Mouse (Mus musculus): Measurements from ENCODE around the gene Gm10959.
"Not testable (repeated sequence)": the region's sequence is repeated elsewhere in the genome, so short reads cannot be mapped to it uniquely, and the experiment has no call there.

Gm10959 gene

DNA sequence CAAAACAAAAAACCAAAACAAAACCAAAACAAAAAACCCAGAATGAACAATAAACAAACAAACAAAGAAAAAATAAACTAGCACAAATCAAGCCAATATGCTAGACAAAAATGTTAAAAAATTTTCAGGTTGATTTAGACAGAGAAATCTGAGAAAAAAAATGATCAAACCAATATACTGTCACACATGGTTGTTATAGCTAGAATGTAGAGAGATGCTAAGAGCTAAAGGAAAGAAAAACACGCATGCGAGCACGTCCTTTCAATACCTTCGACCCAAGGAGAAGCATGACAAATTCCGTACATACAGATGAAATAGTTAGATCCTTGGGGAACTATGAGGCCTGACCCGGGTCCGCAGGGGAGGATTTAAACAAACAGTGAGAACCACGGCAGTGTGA lies at the start of gene Gm10959:
Gm10959 (minus strand) TSS at position 101 of the 400 bp plus-strand sequence.
- Histone ChIP-seq H3K4me3 (replicated peaks; ENCODE audit: low read length) (no peak within 1 kb of the TSS), H3K27me3 (ENCODE audit: insufficient read depth, low read length) (no peaks in the 10 kb centered on the region), H3K4me1 (replicated peaks; ENCODE audit: low read depth, low read length) (peaks cover 34% of the 10 kb centered on the region), H3K36me3 (ENCODE audit: insufficient read depth, low read length) (no peaks in the 10 kb centered on the region), H3K9me3 (ENCODE audit: low read length) (no peaks in the 10 kb centered on the region)
- TF ChIP-seq CTCF (conservative IDR thresholded peaks at IDR 0.05; ENCODE audit: low read length), result no peak
- TF ChIP-seq POU5F1 (IDR thresholded peaks at IDR 0.05; ENCODE audit: borderline replicate concordance, low read length), result no peak
- TF ChIP-seq NANOG (IDR thresholded peaks at IDR 0.05; ENCODE audit: borderline replicate concordance, low read length), result no peak

DNA sequence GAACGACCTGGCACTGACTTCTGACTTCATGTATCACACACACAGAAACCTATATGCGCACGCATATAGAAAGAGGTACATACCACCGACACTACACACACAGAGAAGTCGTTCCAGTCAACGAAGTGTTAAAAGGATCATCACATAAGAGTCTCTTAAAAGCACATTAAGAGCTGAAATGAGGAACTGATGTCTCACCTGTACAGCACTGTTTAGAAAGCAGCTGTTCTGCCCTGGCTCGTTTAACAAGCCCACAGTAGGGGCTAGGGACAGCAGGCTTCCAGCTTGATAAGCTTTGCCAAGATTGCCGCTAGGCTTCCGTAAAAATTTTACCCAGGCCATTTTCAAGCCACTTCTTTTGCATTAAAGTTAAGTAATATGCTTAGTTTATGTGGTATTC lies 49.2 kb upstream of the Gm10959 start:
- no peaks in the 10 kb centered on the region for H3K9me3 ChIP-seq (ENCODE audit: low read length)
- H3K4me3 ChIP-seq (replicated peaks; ENCODE audit: low read length), result no peak overlapping the region
- H3K27me3 ChIP-seq (ENCODE audit: insufficient read depth, low read length), result no peaks in the 10 kb centered on the region
- H3K36me3 ChIP-seq (ENCODE audit: insufficient read depth, low read length), result peaks cover 26% of the 10 kb centered on the region
- no peaks in the 10 kb centered on the region for H3K4me1 ChIP-seq (replicated peaks; ENCODE audit: low read depth, low read length)
- TF ChIP-seq CTCF (conservative IDR thresholded peaks at IDR 0.05; ENCODE audit: low read length), result no peak
- no peak for TF ChIP-seq NANOG (IDR thresholded peaks at IDR 0.05; ENCODE audit: borderline replicate concordance, low read length)
- no peak for TF ChIP-seq POU5F1 (IDR thresholded peaks at IDR 0.05; ENCODE audit: borderline replicate concordance, low read length)

DNA sequence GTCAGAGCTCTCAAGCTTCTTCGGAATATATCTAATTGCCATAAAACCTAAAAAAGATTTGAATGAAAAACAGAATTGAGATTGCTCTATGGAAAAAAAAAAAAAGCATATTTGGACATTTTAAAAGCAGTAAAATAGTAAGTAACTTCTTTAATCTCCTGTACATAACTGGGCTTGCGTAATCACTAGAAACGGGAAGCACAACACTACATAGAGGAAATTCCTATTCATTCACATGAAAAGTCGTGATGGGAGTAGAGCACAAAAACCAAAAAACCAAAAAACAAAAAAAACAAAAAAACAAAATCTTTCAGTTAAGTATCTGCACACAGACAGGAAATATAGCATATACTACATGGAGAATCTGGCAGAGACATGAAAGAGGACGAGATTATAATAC lies 45.1 kb upstream of the Gm10959 start:
- Histone ChIP-seq H3K9me3 (ENCODE audit: low read length) (no peaks in the 10 kb centered on the region), H3K36me3 (ENCODE audit: insufficient read depth, low read length) (peaks cover 59% of the 10 kb centered on the region), H3K4me3 (replicated peaks; ENCODE audit: low read length) (no peak overlapping the region), H3K4me1 (replicated peaks; ENCODE audit: low read depth, low read length) (no peaks in the 10 kb centered on the region), H3K27me3 (ENCODE audit: insufficient read depth, low read length) (no peaks in the 10 kb centered on the region)
- TF ChIP-seq POU5F1 (IDR thresholded peaks at IDR 0.05; ENCODE audit: borderline replicate concordance, low read length), result no peak
- no peak for TF ChIP-seq NANOG (IDR thresholded peaks at IDR 0.05; ENCODE audit: borderline replicate concordance, low read length)

DNA sequence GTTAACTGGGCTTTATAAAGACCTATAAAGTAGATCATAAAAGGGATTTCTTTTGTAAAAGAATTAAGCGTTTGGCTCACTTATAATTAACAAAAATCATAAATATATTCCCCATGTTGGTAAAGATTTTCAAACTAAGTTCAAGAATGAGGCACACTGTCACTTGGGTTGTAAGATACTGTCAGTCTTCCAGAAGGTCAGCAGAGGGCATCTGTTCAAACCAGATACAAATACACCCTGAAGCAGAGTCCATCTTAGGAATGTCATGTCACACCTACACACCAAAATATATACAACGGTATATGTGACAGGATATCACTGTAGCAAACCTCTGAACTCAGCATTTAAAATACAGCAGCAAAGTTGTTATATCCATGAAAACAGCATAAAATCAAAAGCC lies 31.0 kb upstream of the Gm10959 start:
- no peak overlapping the region for H3K4me3 ChIP-seq (replicated peaks; ENCODE audit: low read length)
- no peak for TF ChIP-seq NANOG (IDR thresholded peaks at IDR 0.05; ENCODE audit: borderline replicate concordance, low read length)
- TF ChIP-seq CTCF (conservative IDR thresholded peaks at IDR 0.05; ENCODE audit: low read length), result no peak
- H3K9me3 ChIP-seq (ENCODE audit: low read length), result no peaks in the 10 kb centered on the region
- H3K36me3 ChIP-seq (ENCODE audit: insufficient read depth, low read length), result peaks cover 53% of the 10 kb centered on the region
- H3K27me3 ChIP-seq (ENCODE audit: insufficient read depth, low read length), result no peaks in the 10 kb centered on the region
- H3K4me1 ChIP-seq (replicated peaks; ENCODE audit: low read depth, low read length), result no peaks in the 10 kb centered on the region

DNA sequence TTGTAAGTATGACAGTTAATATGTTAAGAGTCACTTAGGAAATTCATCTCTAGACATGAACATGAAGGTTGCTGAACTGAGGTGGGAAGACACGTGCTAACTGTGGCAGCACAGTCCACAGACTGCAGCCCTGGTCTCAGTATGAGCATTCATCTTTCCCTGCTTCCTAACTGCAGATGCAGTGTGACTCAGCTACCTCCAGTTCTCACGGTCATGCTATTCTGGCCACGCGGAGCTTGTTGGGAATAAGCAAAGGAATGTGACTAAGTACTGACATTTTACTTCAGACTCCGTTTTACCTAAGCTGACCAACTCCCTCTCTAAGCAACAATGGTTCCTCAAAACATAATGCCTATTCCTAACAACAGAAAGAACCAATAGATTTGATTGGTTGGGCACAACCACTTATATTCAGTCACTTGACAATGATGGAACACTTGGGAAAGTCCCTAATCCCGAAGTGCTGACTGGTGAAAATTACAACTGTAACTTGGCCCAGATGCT lies 24.3 kb upstream of the Gm10959 start:
- Histone ChIP-seq H3K36me3 (ENCODE audit: insufficient read depth, low read length) (peaks cover 22% of the 10 kb centered on the region), H3K4me1 (replicated peaks; ENCODE audit: low read depth, low read length) (peaks cover 17% of the 10 kb centered on the region), H3K9me3 (ENCODE audit: low read length) (no peaks in the 10 kb centered on the region), H3K4me3 (replicated peaks; ENCODE audit: low read length) (no peak overlapping the region), H3K27me3 (ENCODE audit: insufficient read depth, low read length) (no peaks in the 10 kb centered on the region)
- TF ChIP-seq CTCF (conservative IDR thresholded peaks at IDR 0.05; ENCODE audit: low read length) (no peak), POU5F1 (IDR thresholded peaks at IDR 0.05; ENCODE audit: borderline replicate concordance, low read length) (no peak), NANOG (IDR thresholded peaks at IDR 0.05; ENCODE audit: borderline replicate concordance, low read length) (no peak)

DNA sequence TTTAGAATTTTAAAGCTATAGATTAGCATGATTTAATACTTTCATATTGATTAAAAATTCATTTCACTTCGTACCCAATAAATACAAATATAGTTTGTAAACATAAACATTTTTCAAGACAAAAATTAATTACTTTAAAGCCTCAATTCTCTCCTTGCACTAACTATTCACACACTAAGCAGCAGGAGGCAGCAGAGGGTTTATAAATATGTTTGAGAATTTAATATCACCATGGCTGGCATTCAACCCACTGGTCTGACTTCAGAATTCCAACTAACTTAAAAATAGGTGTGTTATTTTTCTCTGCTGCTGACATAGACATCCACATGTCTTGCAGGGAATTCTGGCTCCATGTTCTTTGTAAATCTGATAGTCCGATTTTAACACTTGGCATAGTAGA lies 20.1 kb upstream of the Gm10959 start:
- H3K36me3 ChIP-seq (ENCODE audit: insufficient read depth, low read length), result peaks cover 18% of the 10 kb centered on the region
- no peak for TF ChIP-seq NANOG (IDR thresholded peaks at IDR 0.05; ENCODE audit: borderline replicate concordance, low read length)
- no peak for TF ChIP-seq POU5F1 (IDR thresholded peaks at IDR 0.05; ENCODE audit: borderline replicate concordance, low read length)
- peak; percentile 34 for TF ChIP-seq CTCF (conservative IDR thresholded peaks at IDR 0.05; ENCODE audit: low read length)

DNA sequence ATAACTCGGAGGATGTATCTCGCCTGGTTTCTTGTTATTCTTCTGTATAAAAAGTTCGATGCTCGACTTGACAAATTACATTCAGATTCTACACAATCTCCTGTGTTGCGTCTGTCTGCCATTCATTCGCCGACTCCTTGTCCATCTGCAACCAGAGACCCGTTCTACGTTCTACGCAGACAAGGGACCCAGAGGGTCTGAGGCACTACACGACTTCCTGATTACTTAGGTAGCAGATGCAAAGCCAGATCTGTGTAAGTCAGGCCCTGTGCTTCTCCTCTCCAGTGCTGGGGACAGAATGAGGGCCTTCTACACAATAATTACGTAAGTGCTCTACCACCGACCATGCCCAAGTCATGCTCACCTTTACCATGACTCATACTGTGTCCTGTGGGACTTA lies 18.0 kb upstream of the Gm10959 start:
- 0 out of 2 replicates have a peak overlapping the region, but pooled peaks have one; percentile 14 for H3K4me3 ChIP-seq (replicated peaks; ENCODE audit: low read length)
- H3K4me1 ChIP-seq (replicated peaks; ENCODE audit: low read depth, low read length), result peaks cover 60% of the 10 kb centered on the region
- not testable (repeated sequence) for H3K9me3 ChIP-seq (ENCODE audit: low read length); H3K27me3 ChIP-seq (ENCODE audit: insufficient read depth, low read length)
- H3K36me3 ChIP-seq (ENCODE audit: insufficient read depth, low read length), result peaks cover 17% of the 10 kb centered on the region

More for the DNA sequence above, 20.1 kb upstream of the Gm10959 start:
- no peaks in the 10 kb centered on the region for H3K9me3 ChIP-seq (ENCODE audit: low read length)
- peaks cover 53% of the 10 kb centered on the region for H3K4me1 ChIP-seq (replicated peaks; ENCODE audit: low read depth, low read length)
- no peaks in the 10 kb centered on the region for H3K27me3 ChIP-seq (ENCODE audit: insufficient read depth, low read length)
- H3K4me3 ChIP-seq (replicated peaks; ENCODE audit: low read length), result no peak overlapping the region

DNA sequence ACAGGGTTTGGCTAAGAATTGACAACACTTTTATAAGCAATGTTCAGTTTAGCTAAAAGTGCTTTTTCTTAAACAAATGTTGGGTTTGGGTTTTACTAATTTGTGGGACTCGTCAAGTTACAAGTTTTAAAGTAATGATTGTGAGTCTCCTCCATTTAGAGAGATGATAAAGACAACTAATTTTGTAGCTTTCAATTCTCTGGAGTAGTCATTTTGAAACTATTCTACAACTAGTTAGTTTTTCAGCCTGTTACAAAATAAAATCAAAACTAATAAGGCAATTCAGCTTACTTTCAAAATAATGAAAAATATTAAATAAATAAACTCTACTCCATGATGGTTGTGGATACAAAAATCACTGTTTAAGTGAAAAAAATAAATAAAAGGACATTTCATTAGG lies 13.3 kb upstream of the Gm10959 start:
- H3K4me1 ChIP-seq (replicated peaks; ENCODE audit: low read depth, low read length), result peaks cover 42% of the 10 kb centered on the region
- TF ChIP-seq POU5F1 (IDR thresholded peaks at IDR 0.05; ENCODE audit: borderline replicate concordance, low read length), result no peak
- no peak for TF ChIP-seq NANOG (IDR thresholded peaks at IDR 0.05; ENCODE audit: borderline replicate concordance, low read length)
- TF ChIP-seq CTCF (conservative IDR thresholded peaks at IDR 0.05; ENCODE audit: low read length), result no peak
- H3K36me3 ChIP-seq (ENCODE audit: insufficient read depth, low read length), result peaks cover 30% of the 10 kb centered on the region
- H3K4me3 ChIP-seq (replicated peaks; ENCODE audit: low read length), result no peak overlapping the region
- H3K27me3 ChIP-seq (ENCODE audit: insufficient read depth, low read length), result no peaks in the 10 kb centered on the region
- H3K9me3 ChIP-seq (ENCODE audit: low read length), result no peaks in the 10 kb centered on the region

DNA sequence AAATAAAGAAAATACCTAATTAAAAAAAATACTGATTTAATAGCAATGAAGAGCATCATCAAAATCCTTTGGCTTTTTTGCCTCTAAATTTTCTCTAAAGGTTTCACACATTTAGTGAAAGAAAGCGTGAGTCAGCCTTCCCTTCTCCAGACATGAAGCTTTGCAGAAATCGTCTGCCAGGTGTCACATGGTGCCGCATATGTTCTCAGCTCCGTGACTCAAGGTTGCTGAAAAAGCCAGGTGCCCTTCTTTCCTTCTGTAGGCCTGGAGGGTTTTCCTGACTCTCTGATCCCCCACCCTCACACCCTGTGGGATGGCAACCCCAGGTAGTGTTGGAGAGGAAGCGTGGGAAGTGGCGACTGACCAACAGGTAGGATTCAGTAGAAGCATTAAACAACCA lies 10.6 kb upstream of the Gm10959 start:
- H3K9me3 ChIP-seq (ENCODE audit: low read length), result no peaks in the 10 kb centered on the region
- no peak for TF ChIP-seq CTCF (conservative IDR thresholded peaks at IDR 0.05; ENCODE audit: low read length)
- no peak for TF ChIP-seq NANOG (IDR thresholded peaks at IDR 0.05; ENCODE audit: borderline replicate concordance, low read length)
- no peak for TF ChIP-seq POU5F1 (IDR thresholded peaks at IDR 0.05; ENCODE audit: borderline replicate concordance, low read length)

More for the DNA sequence above, 10.6 kb upstream of the Gm10959 start:
- Histone ChIP-seq H3K4me1 (replicated peaks; ENCODE audit: low read depth, low read length) (peaks cover 40% of the 10 kb centered on the region), H3K27me3 (ENCODE audit: insufficient read depth, low read length) (no peaks in the 10 kb centered on the region), H3K36me3 (ENCODE audit: insufficient read depth, low read length) (peaks cover 39% of the 10 kb centered on the region), H3K4me3 (replicated peaks; ENCODE audit: low read length) (no peak overlapping the region)

Measured in E14TG2a.4 (cell line).